Mouse (Mus musculus) neural tube, embryonic 12.5 days (tissue): ENCODE data around the gene Msi2. TPM values are rescaled to one million over a fixed set of nuclear protein-coding genes. Genes with fewer than 3 reads are reported as not detected.
A peak's percentile ranks its signal among the peaks of the same experiment; 100 is the strongest.

ENCODE experiments used
- ATAC-seq: fragments of 200-750 bp; cut with Nextera tagmentation; 2 replicates; pipeline ENCODE4 v1.8.0; 2017; ENCODE audit warnings: low read depth, mild to moderate bottlenecking, moderate TSS enrichment, moderate library complexity; ENCODE audit not compliant: low FRiP score
- H3K27ac ChIP-seq: fragments of 300-500 bp; sonication (generic); 2 replicates; pipeline ENCODE4 v1.5.1; 2016
- H3K27me3 ChIP-seq: fragments of 300-500 bp; sonication (generic); replicated peaks from 2 replicates; pipeline ENCODE4 v1.6.1; 2016; ENCODE audit warnings: mild to moderate bottlenecking
- H3K36me3 ChIP-seq: fragments of 300-500 bp; sonication (generic); 2 replicates; pipeline ENCODE4 v1.6.1; 2016; ENCODE audit warnings: mild to moderate bottlenecking
- H3K4me1 ChIP-seq: fragments of 300-500 bp; sonication (generic); 2 replicates; pipeline ENCODE4 v1.6.1; 2016
- H3K4me2 ChIP-seq: fragments of 300-500 bp; sonication (generic); replicated peaks from 2 replicates; pipeline ENCODE4 v1.6.1; 2016; ENCODE audit warnings: mild to moderate bottlenecking
- H3K4me3 ChIP-seq: fragments of 300-500 bp; sonication (generic); 2 replicates; pipeline ENCODE4 v1.5.1; 2016
- H3K9ac ChIP-seq: fragments of 300-500 bp; sonication (generic); 2 replicates; pipeline ENCODE4 v1.6.1; 2016; ENCODE audit warnings: mild to moderate bottlenecking
- H3K9me3 ChIP-seq: fragments of 300-500 bp; sonication (generic); 2 replicates; pipeline ENCODE4 v1.6.1; 2016; ENCODE audit warnings: mild to moderate bottlenecking
- whole genome bisulfite sequencing: fragments of 180-500 bp; shearing (Covaris S2); methylation state at CpG from one replicate; pipeline ENCODE4 v1.1.7; 2016; 5-methylcytosine and 5-hydroxymethylcytosine counted together
- polyA plus RNA-seq: library from polyadenylated mRNA; unstranded; fragments of >200 nt; fragmentation: Nextera tagmentation; extraction: Ambion mirVana; gene quantifications from 2 replicates; pipeline ENCODE4 v1.2.1, GENCODE M21; 2016

Gene Msi2
- polyA plus RNA-seq, 1 experiment from 2014 or later: 27.9 TPM

DNA sequence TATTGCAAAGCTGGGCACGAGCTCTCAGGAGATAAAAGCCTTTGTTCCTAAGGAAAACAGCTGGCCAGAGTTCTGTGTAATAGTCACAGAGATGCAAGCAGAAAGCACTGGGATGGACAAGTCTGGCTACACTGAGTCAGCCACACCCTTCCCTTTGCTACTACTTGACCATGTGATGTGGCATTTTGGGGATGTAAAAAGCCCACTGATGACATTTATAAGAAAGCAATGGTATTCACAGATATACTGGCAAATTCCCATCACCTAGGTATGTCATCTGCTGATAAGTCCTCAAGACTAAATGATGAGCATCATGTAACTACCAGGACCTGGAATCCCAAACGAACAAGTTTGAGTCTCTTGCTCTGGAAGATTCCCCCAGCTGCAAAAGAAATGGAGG lies 113.7 kb downstream of the Msi2 start:
- H3K27ac ChIP-seq: no peak overlapping the region
- H3K4me1 ChIP-seq: peaks cover 75% of the 10 kb centered on the region
- 76% methylated on average over 2 of the region's 2 CpGs for WGBS
- H3K4me2 ChIP-seq: no peak overlapping the region
- ATAC-seq: no peak
- H3K4me3 ChIP-seq: no peak overlapping the region
- H3K27me3 ChIP-seq: no peaks in the 10 kb centered on the region
- H3K9me3 ChIP-seq: no peaks in the 10 kb centered on the region
- no peak overlapping the region for H3K9ac ChIP-seq
- H3K36me3 ChIP-seq: peaks cover 14% of the 10 kb centered on the region; the same call in 1 of the 2 replicates

DNA sequence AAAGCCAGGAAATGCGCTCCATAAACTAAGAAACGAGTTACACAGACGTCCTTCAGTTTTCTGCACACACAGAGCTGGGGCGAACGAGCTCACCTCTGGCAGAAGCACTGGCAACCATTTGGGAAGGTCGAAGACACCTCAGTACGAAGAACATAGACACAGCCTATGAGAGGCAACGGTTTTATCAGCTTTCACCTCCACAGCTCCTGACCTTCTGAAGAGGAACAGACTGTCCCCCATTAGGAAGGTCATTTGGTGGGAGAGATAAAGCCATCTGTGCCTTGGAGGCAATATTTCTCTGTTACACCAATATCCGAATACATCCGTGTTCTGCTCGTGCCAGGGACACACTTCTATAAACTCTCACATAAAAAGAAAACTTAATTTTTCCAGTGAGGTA lies 114.9 kb downstream of the Msi2 start:
- H3K4me3 ChIP-seq: no peak overlapping the region
- H3K27ac ChIP-seq: no peak overlapping the region
- H3K36me3 ChIP-seq: peaks cover 14% of the 10 kb centered on the region; the same call in 1 of the 2 replicates
- no peak overlapping the region for H3K9ac ChIP-seq
- no peak for ATAC-seq
- WGBS: 82% methylated on average over 11 of the region's 11 CpGs
- peaks cover 75% of the 10 kb centered on the region for H3K4me1 ChIP-seq
- no peak overlapping the region for H3K4me2 ChIP-seq
- no peaks in the 10 kb centered on the region for H3K9me3 ChIP-seq
- no peaks in the 10 kb centered on the region for H3K27me3 ChIP-seq

DNA sequence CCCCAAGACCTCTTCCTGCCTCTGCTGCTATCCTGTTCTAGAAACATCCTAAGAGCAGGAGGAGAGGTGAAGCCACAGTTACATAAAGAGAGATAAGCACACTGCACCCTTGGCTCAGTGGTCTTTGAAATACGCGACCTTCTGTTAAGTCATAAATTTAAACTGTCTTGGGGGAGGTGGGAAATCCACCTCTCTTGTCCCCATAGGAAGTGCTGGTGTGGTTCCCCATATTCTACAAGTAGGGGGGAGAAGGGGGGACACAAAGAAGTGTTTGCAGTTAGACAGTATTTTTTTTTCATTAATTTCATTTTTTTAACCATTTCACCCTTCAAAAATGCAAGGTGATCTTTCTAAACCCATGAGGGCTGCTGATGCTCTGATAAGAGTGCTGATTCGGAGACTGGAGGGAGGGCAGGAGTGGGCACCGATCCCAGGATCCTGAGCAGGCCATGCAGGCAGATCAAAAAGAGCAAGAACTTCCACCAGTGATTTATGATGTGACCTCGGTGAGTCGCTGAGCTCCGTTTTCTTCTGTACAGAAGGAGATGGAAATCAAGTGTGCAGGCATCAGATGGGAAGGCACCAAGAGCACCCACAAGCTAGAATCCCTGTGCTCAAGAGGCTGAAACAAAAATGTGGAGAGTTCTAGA lies 115.7 kb downstream of the Msi2 start:
- ATAC-seq: no peak
- Histone ChIP-seq H3K9me3 (no peaks in the 10 kb centered on the region), H3K9ac (no peak overlapping the region), H3K4me3 (no peak overlapping the region), H3K4me1 (peaks cover 70% of the 10 kb centered on the region), H3K36me3 (peaks cover 14% of the 10 kb centered on the region; the same call in 1 of the 2 replicates), H3K27me3 (no peaks in the 10 kb centered on the region), H3K27ac (no peak overlapping the region), H3K4me2 (no peak overlapping the region)
- 47% methylated on average over 7 of the region's 7 CpGs for WGBS

GRCm38 (mm10) chr11:88600194-88600593 lies 118.1 kb downstream of the Msi2 start:
- H3K27me3 ChIP-seq: no peaks in the 10 kb centered on the region
- no peak overlapping the region for H3K9ac ChIP-seq
- H3K9me3 ChIP-seq: no peaks in the 10 kb centered on the region
- no peak for ATAC-seq
- H3K4me3 ChIP-seq: no peak overlapping the region
- peaks cover 14% of the 10 kb centered on the region; the same call in 1 of the 2 replicates for H3K36me3 ChIP-seq
- no peak overlapping the region for H3K4me2 ChIP-seq
- 89% methylated on average over 3 of the region's 3 CpGs for WGBS
- peaks cover 66% of the 10 kb centered on the region for H3K4me1 ChIP-seq
- H3K27ac ChIP-seq: no peak overlapping the region

- H3K9me3 ChIP-seq: no peaks in the 10 kb centered on the region
- H3K27me3 ChIP-seq: no peaks in the 10 kb centered on the region
- H3K4me2 ChIP-seq: peak overlapping the region; percentile 14; the same call in 1 of the 2 replicates
- H3K27ac ChIP-seq: 0 out of 2 replicates have a peak overlapping the region, but pooled peaks have one; percentile 11
- ATAC-seq: 0 out of 2 replicates have a peak, but pooled peaks have one; percentile 44
- peaks cover 14% of the 10 kb centered on the region; the same call in 1 of the 2 replicates for H3K36me3 ChIP-seq
- peaks cover 66% of the 10 kb centered on the region for H3K4me1 ChIP-seq
- no peak overlapping the region for H3K4me3 ChIP-seq
- 58% methylated on average over 17 of the region's 17 CpGs for WGBS
- H3K9ac ChIP-seq: no peak overlapping the region
These were observed 118.8 kb downstream of the Msi2 start for GRCm38 (mm10) chr11:88599332-88600130.

GRCm38 (mm10) chr11:88598848-88599175 lies 119.5 kb downstream of the Msi2 start:
- no peak overlapping the region for H3K4me3 ChIP-seq
- no peak overlapping the region for H3K4me2 ChIP-seq
- H3K4me1 ChIP-seq: peaks cover 68% of the 10 kb centered on the region
- 72% methylated on average over 3 of the region's 3 CpGs for WGBS
- 0 out of 2 replicates have a peak overlapping the region, but pooled peaks have one; percentile 11 for H3K27ac ChIP-seq
- H3K36me3 ChIP-seq: peaks cover 14% of the 10 kb centered on the region; the same call in 1 of the 2 replicates
- no peaks in the 10 kb centered on the region for H3K9me3 ChIP-seq
- H3K9ac ChIP-seq: no peak overlapping the region
- no peaks in the 10 kb centered on the region for H3K27me3 ChIP-seq
- no peak for ATAC-seq

DNA sequence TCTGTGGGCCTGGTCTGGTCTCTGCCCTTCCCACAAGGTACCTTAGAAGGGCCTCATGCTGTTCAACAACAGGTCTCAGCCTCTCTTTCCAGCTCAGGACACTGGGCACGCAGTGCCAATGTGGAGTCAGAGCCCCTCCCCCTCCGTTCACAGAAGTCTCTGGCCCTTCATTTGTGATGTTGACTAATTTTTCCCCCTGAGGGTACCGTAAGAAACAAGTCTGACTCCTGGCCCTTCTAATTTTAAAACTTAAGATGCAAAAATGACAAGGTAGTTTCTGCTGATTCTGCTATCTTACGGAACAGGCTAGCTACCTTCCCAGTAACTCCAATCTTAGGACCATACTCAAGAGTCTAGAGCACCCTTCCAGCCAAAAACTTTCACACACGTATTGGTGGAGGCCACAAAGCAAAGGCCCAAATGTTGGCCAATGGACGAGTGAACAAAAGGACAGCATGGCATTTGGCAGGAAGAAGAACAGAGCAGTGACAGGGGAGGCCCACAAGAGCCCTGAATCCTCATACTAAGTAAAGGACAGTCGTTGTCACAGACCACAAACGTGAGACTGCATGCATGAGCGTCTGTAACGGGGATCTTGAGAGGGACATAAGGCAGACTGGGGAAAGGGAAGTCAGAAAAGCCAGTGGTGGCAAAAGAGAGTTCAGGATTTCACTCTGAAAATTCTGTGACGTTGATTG lies 120.0 kb downstream of the Msi2 start:
- no peaks in the 10 kb centered on the region for H3K9me3 ChIP-seq
- H3K4me3 ChIP-seq: no peak overlapping the region
- H3K27me3 ChIP-seq: no peaks in the 10 kb centered on the region
- H3K36me3 ChIP-seq: 0 out of 2 replicates have a peak, but pooled peaks cover 12% of the 10 kb centered on the region
- no peak overlapping the region for H3K27ac ChIP-seq
- no peak overlapping the region for H3K9ac ChIP-seq
- peaks cover 72% of the 10 kb centered on the region for H3K4me1 ChIP-seq
- WGBS: 69% methylated on average over 11 of the region's 11 CpGs
- ATAC-seq: no peak
- H3K4me2 ChIP-seq: no peak overlapping the region

GRCm38 (mm10) chr11:88595616-88596015 lies 122.7 kb downstream of the Msi2 start:
- H3K4me3 ChIP-seq: no peak overlapping the region
- peaks cover 73% of the 10 kb centered on the region for H3K4me1 ChIP-seq
- H3K4me2 ChIP-seq: no peak overlapping the region
- no peaks in the 10 kb centered on the region for H3K9me3 ChIP-seq
- H3K27me3 ChIP-seq: no peaks in the 10 kb centered on the region
- H3K36me3 ChIP-seq: no peaks in the 10 kb centered on the region
- no peak for ATAC-seq
- H3K9ac ChIP-seq: no peak overlapping the region
- 37% methylated on average over 3 of the region's 4 CpGs for WGBS
- H3K27ac ChIP-seq: peak overlapping the region; percentile 22; the same call in 1 of the 2 replicates

GRCm38 (mm10) chr11:88594804-88595611 lies 123.3 kb downstream of the Msi2 start:
- Histone ChIP-seq H3K9ac (no peak overlapping the region), H3K4me1 (peaks cover 70% of the 10 kb centered on the region), H3K4me3 (no peak overlapping the region), H3K9me3 (no peaks in the 10 kb centered on the region), H3K4me2 (peak overlapping the region; percentile 33; the same call in 1 of the 2 replicates), H3K27ac (peak overlapping the region; percentile 57), H3K36me3 (no peaks in the 10 kb centered on the region), H3K27me3 (no peaks in the 10 kb centered on the region)
- WGBS: 49% methylated on average over 13 of the region's 13 CpGs
- peak; percentile 19; the same call in 1 of the 2 replicates for ATAC-seq

DNA sequence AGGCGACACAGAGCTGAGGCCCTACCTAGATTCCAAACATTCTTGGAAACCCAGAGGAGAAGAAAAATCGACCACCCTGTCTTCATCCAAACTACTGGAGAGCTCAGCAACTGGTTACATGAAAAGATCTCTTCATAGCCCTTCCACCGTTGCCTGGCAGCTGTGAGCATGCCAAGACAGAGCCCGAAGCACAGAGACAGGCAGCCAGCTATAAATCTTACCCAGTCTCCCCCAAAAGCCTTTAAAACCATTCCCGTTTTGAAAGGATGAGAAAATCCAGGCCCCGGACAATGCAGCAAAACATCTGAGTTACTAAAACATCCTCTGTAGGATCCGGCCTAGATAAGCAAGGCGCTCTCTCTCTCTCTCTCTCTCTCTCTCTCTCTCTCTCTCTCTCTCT lies 124.3 kb downstream of the Msi2 start:
- no peak overlapping the region for H3K4me3 ChIP-seq
- H3K4me2 ChIP-seq: peak overlapping the region; percentile 33; the same call in 1 of the 2 replicates
- H3K27me3 ChIP-seq: no peaks in the 10 kb centered on the region
- no peak overlapping the region for H3K9ac ChIP-seq
- WGBS: 6% methylated on average over 7 of the region's 8 CpGs
- peak overlapping the region; percentile 26; the same call in 1 of the 2 replicates for H3K27ac ChIP-seq
- 0 out of 2 replicates have a peak, but pooled peaks cover 5% of the 10 kb centered on the region for H3K36me3 ChIP-seq
- no peaks in the 10 kb centered on the region for H3K9me3 ChIP-seq
- peaks cover 70% of the 10 kb centered on the region for H3K4me1 ChIP-seq
- ATAC-seq: peak; percentile 54; the same call in 1 of the 2 replicates

GRCm38 (mm10) chr11:88592099-88592498 lies 126.2 kb downstream of the Msi2 start:
- no peak overlapping the region for H3K4me2 ChIP-seq
- ATAC-seq: no peak
- no peaks in the 10 kb centered on the region for H3K9me3 ChIP-seq
- WGBS: 83% methylated on average over 8 of the region's 8 CpGs
- peaks cover 82% of the 10 kb centered on the region for H3K4me1 ChIP-seq
- no peaks in the 10 kb centered on the region for H3K27me3 ChIP-seq
- H3K27ac ChIP-seq: no peak overlapping the region
- 0 out of 2 replicates have a peak, but pooled peaks cover 5% of the 10 kb centered on the region for H3K36me3 ChIP-seq
- no peak overlapping the region for H3K4me3 ChIP-seq
- H3K9ac ChIP-seq: no peak overlapping the region
